Mouse (Mus musculus): ENCODE data around the gene Pnkd.

The Pnkd gene

GRCm38 (mm10) chr1:74284543-74285160, at the start of gene Pnkd, which contains the start of gene Aamp:
Gene Pnkd, plus strand, starts transcription at chr1:74284930.
Gene Aamp, minus strand, starts transcription at chr1:74284738.
- peak; percentile 100 for DNase-seq (ENCODE audit: low read depth, low spot score)

- DNase-seq (ENCODE audit: low read depth, low spot score), result peak; percentile 96
Observed at GRCm38 (mm10) chr1:74235938-74236589, 48.7 kb upstream of the Pnkd start, which contains the start of gene Arpc2. Gene Arpc2, plus strand, starts transcription at chr1:74236084.

- no peak for DNase-seq (ENCODE audit: low read depth, low spot score)
Observed at GRCm38 (mm10) chr1:74236590-74237317, 48.0 kb upstream of the Pnkd start.

GRCm38 (mm10) chr1:74237671-74238070, 47.1 kb upstream of the Pnkd start:
- no peak for DNase-seq (ENCODE audit: low read depth, low spot score)

- no peak for DNase-seq (ENCODE audit: low read depth, low spot score)
Observed at GRCm38 (mm10) chr1:74238136-74238535, 46.6 kb upstream of the Pnkd start.

- DNase-seq (ENCODE audit: low read depth, low spot score), result no peak
Observed at GRCm38 (mm10) chr1:74239162-74239561, 45.6 kb upstream of the Pnkd start.

- DNase-seq (ENCODE audit: low read depth, low spot score), result no peak
Observed at GRCm38 (mm10) chr1:74239618-74240017, 45.1 kb upstream of the Pnkd start.

GRCm38 (mm10) chr1:74240311-74240710, 44.4 kb upstream of the Pnkd start:
- no peak for DNase-seq (ENCODE audit: low read depth, low spot score)

- no peak for DNase-seq (ENCODE audit: low read depth, low spot score)
Observed at GRCm38 (mm10) chr1:74240832-74241231, 43.9 kb upstream of the Pnkd start.

- DNase-seq (ENCODE audit: low read depth, low spot score), result no peak
Observed at GRCm38 (mm10) chr1:74245525-74245924, 39.2 kb upstream of the Pnkd start.

GRCm38 (mm10) chr1:74248799-74249198, 35.9 kb upstream of the Pnkd start:
- no peak for DNase-seq (ENCODE audit: low read depth, low spot score)

GRCm38 (mm10) chr1:74249331-74249980, 35.3 kb upstream of the Pnkd start:
- DNase-seq (ENCODE audit: low read depth, low spot score), result no peak

GRCm38 (mm10) chr1:74250096-74250495, 34.6 kb upstream of the Pnkd start:
- no peak for DNase-seq (ENCODE audit: low read depth, low spot score)

GRCm38 (mm10) chr1:74255704-74256345, 28.9 kb upstream of the Pnkd start:
- DNase-seq (ENCODE audit: low read depth, low spot score), result no peak

GRCm38 (mm10) chr1:74256782-74257181, 27.9 kb upstream of the Pnkd start:
- no peak for DNase-seq (ENCODE audit: low read depth, low spot score)

- DNase-seq (ENCODE audit: low read depth, low spot score), result no peak
Observed at GRCm38 (mm10) chr1:74262510-74262909, 22.2 kb upstream of the Pnkd start.

GRCm38 (mm10) chr1:74268750-74269149, 16.0 kb upstream of the Pnkd start:
- no peak for DNase-seq (ENCODE audit: low read depth, low spot score)

- DNase-seq (ENCODE audit: low read depth, low spot score), result no peak
Observed at GRCm38 (mm10) chr1:74271659-74272058, 13.1 kb upstream of the Pnkd start.

GRCm38 (mm10) chr1:74275015-74275414, 9.7 kb upstream of the Pnkd start:
- no peak for DNase-seq (ENCODE audit: low read depth, low spot score)

GRCm38 (mm10) chr1:74277041-74277440, 7.7 kb upstream of the Pnkd start:
- no peak for DNase-seq (ENCODE audit: low read depth, low spot score)

- no peak for DNase-seq (ENCODE audit: low read depth, low spot score)
Observed at GRCm38 (mm10) chr1:74277883-74278537, 6.7 kb upstream of the Pnkd start.
